Mouse (Mus musculus) embryonic fibroblast, embryonic 13.5 days (primary cell): Measurements from ENCODE around the gene 1110059E24Rik.

Experiments used
- CTCF ChIP-seq: IDR thresholded peaks from 2 replicates; pipeline ENCODE4 v1.5.1; 2011; ENCODE audit warnings: mild to moderate bottlenecking, control low read depth, low read length, moderate library complexity, borderline replicate concordance; ENCODE audit not compliant: insufficient read depth
- POLR2A ChIP-seq: IDR thresholded peaks from 2 replicates; pipeline ENCODE4 v1.6.1; 2011; ENCODE audit warnings: low read depth, mild to moderate bottlenecking, control low read depth, low read length, moderate library complexity

DNA sequence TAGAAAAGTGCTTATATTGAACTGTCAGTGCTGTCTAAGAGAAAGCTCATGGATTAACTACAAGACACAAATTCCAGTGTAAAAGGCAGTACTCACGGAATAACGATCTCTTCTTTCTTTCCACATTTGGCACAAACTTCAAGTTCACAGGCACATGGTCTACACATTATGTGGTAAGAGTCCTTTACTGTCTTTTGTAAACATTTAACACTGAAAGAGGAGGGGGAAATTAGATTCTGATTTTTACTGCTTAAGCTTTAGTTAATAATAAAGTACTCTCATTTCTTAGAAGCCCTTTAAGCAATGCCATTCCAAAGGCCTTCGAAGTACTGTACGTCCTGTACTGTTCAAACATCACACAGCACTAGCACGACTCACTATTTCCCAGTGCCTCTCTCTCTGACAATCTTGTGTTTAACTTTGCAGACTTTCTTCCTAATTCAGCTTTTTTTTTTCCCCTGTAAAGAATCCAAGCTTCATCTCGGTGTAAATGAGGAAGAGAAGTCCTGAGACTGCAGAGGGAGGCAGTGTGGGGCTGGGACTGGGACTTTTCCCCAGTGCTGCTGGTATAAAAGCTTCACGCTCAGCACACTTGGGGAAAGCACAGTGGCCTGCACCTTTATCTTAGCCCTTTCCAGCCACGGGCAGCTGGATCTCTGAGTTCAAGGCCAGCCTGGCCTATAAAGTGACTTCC lies 54.0 kb downstream of the 1110059E24Rik start:
- TF ChIP-seq CTCF (no peak), POLR2A (no peak)
